Mouse (Mus musculus) kidney, adult 2 months (tissue): ENCODE data around the gene Ggt5. TPM values are rescaled to one million over a fixed set of nuclear protein-coding genes. Genes with fewer than 3 reads are reported as not detected.

Source experiments
- DNase-seq: peaks from one replicate; pipeline ENCODE4 v3.0.0; 2021
- H3K27ac ChIP-seq: fragments of 200-500 bp; 2 replicates; pipeline ENCODE4 v1.5.1; 2012; ENCODE audit warnings: low read depth, low read length, control low read depth, inconsistent platforms; ENCODE audit not compliant: insufficient read depth
- H3K27me3 ChIP-seq: fragments of 200-500 bp; replicated peaks from 2 replicates; pipeline ENCODE4 v1.6.1; 2012; ENCODE audit warnings: mild to moderate bottlenecking, moderate library complexity, low read length, inconsistent platforms; ENCODE audit not compliant: control insufficient read depth, insufficient read depth
- H3K36me3 ChIP-seq: fragments of 200-500 bp; 2 replicates; pipeline ENCODE4 v1.6.1; 2012; ENCODE audit warnings: mild to moderate bottlenecking, moderate library complexity, low read length, inconsistent platforms; ENCODE audit not compliant: control insufficient read depth, insufficient read depth
- H3K4me1 ChIP-seq: fragments of 200-500 bp; 2 replicates; pipeline ENCODE4 v1.6.1; 2011; ENCODE audit warnings: low read length; ENCODE audit not compliant: control insufficient read depth, insufficient read depth
- H3K4me3 ChIP-seq: fragments of 200-500 bp; 2 replicates; pipeline ENCODE4 v1.5.1; 2011; ENCODE audit warnings: mild to moderate bottlenecking, low read depth, low read length, control low read depth; ENCODE audit not compliant: insufficient read depth
- CTCF ChIP-seq: fragments of 200-500 bp; conservative IDR thresholded peaks from 2 replicates; pipeline ENCODE4 v1.5.1; 2011; ENCODE audit warnings: low read depth, mild to moderate bottlenecking, control low read depth, low read length, moderate library complexity, mixed read lengths; ENCODE audit not compliant: insufficient read depth, insufficient read length
- POLR2A ChIP-seq: fragments of 200-500 bp; IDR thresholded peaks from one replicate; pipeline ENCODE4 v1.6.1; 2011; ENCODE audit warnings: low read depth, low read length, control low read depth
- WGBS: fragments of 180-500 bp; shearing (Covaris S2); methylation state at CpG from one replicate; pipeline ENCODE4 v1.1.7; 2018; 5-methylcytosine and 5-hydroxymethylcytosine counted together
- polyA plus RNA-seq: library from polyadenylated mRNA; depleted of rRNA; stranded (reverse); fragments of >200 nt; gene quantifications from 2 replicates; pipeline ENCODE4 v1.2.3, GENCODE M21; 2012; rRNA removed

Ggt5 gene
- polyA plus RNA-seq, 1 experiment, result 48.3 TPM

DNA sequence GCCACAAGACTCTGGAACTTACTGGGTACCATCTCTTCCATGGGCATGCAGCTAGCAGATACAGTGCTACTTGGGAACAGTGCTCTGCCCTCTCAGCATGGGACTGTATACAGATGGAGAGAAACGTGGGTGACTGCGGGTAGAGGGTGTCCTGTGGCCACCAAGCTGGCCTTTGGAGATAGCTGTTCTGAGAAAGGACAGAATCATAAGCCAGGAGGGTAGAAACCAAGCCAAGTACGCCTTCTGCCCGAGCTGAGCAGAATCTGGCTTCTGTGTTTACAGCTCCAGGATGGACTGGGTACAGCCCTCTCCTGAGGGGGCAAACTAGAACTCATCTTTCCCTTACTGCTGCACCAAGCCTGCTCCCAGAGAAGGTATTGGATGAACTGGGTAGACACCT lies 73.4 kb downstream of the Ggt5 start:
- H3K36me3 ChIP-seq, result no peaks in the 10 kb centered on the region
- WGBS, result 64% methylated on average over 4 of the region's 4 CpGs
- H3K27ac ChIP-seq, result no peak overlapping the region
- no peaks in the 10 kb centered on the region for H3K4me1 ChIP-seq
- TF ChIP-seq CTCF, result no peak
- no peak for TF ChIP-seq POLR2A
- H3K27me3 ChIP-seq, result no peaks in the 10 kb centered on the region
- no peak overlapping the region for H3K4me3 ChIP-seq
- DNase-seq, result peak; percentile 51

DNA sequence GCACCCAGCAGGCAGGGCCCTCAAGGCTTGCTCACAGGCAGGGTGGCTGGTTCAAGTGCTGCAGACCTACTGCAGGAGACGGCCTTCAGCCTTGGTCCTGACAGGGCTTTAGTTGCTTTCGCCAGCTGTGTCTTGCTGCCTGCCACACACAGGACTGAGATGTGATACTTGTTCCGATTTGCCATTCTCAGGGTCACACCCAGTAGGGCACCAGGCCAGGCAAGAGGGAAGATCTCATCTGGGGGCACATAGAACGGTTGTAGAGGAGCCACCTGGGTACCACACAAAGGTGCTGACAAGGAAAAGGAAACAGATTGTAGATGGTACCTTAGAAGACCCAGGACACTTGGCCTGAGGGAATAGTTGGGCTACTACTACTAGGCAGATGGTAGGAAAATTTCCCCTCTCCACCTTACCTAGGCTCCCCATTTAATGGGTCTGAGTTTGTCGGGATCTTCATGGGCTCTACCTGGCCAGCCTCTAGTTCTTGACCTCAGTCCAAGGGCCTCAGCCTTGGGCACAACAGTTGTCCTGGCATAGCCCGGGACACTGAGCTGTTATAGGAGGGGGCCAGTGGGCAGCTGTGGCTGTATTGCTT lies 75.6 kb downstream of the Ggt5 start:
- Histone ChIP-seq H3K27ac (no peak overlapping the region), H3K4me1 (no peaks in the 10 kb centered on the region), H3K4me3 (no peak overlapping the region), H3K36me3 (no peaks in the 10 kb centered on the region), H3K27me3 (no peaks in the 10 kb centered on the region)
- no peak for DNase-seq
- TF ChIP-seq CTCF (no peak), POLR2A (no peak)
- 86% methylated on average over 6 of the region's 6 CpGs for WGBS

DNA sequence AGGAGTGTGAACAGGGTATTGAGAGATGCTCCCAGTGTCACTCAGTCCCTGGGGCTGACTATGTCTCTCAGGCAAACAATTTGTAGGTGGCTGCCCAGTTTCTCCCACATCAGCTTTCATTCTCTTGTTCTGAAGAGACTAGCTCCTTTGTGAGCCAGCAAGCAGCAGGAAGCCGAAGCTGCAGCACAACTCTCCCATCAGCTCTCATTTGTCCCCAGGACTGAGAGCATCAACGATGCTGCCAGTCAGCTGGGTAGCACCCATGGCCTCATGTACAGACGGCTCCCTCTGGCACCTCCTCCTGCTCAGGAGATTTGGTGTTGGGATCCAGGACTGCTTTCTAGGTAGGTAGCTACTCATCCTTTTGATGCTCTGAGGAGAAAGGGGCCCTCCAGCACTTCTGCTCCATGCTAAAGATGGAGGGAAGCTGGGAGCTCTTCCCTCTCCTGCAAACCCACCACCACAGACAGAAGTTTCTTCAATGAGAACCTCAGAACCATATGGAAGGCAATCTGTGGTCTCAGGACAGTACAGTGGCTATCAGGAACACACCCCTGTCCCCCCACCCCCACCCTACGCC lies 77.4 kb downstream of the Ggt5 start:
- Histone ChIP-seq H3K27me3 (no peaks in the 10 kb centered on the region), H3K4me3 (peak overlapping the region; percentile 62), H3K27ac (no peak overlapping the region), H3K36me3 (no peaks in the 10 kb centered on the region), H3K4me1 (no peaks in the 10 kb centered on the region)
- DNase-seq, result no peak
- TF ChIP-seq POLR2A (no peak), CTCF (no peak)
- WGBS, result 68% methylated on average over 4 of the region's 4 CpGs

Other genes starting within 250 kb of the Ggt5 start
- 58.4 and 58.5 TPM in 2 replicates for gene Upb1, start 188.2 kb upstream of the Ggt5 start, polyA plus RNA-seq
- 27.0 and 41.2 TPM in 2 replicates for gene Snrpd3, start 71.8 kb upstream of the Ggt5 start, polyA plus RNA-seq
- 124 and 164 TPM in 2 replicates for gene Gucd1, start 71.4 kb upstream of the Ggt5 start, polyA plus RNA-seq
- gene Lrrc75b, start 29.0 kb upstream of the Ggt5 start, polyA plus RNA-seq, result 2.1 and 2.2 TPM in 2 replicates
- gene Ggt1, start 27.7 kb upstream of the Ggt5 start, polyA plus RNA-seq, result 881 and 1,007 TPM in 2 replicates
- 193 and 196 TPM in 2 replicates for gene Susd2, start 54.7 kb downstream of the Ggt5 start, polyA plus RNA-seq
- gene Cabin1, start 175.0 kb downstream of the Ggt5 start, polyA plus RNA-seq, result 24.6 and 27.3 TPM in 2 replicates
- 408 and 410 TPM in 2 replicates for gene Ddt, start 184.1 kb downstream of the Ggt5 start, polyA plus RNA-seq
- not detected in 2 replicates for gene Gm20441, start 191.6 kb downstream of the Ggt5 start, polyA plus RNA-seq
- 97.4 and 108 TPM in 2 replicates for gene Gstt3, start 192.1 kb downstream of the Ggt5 start, polyA plus RNA-seq
- gene Gstt1, start 209.2 kb downstream of the Ggt5 start, polyA plus RNA-seq, result 492 and 514 TPM in 2 replicates
- gene Gstt4, start 233.2 kb downstream of the Ggt5 start, polyA plus RNA-seq, result 0.11 and 0.23 TPM in 2 replicates
- gene Gstt2, start 248.1 kb downstream of the Ggt5 start, polyA plus RNA-seq, result 1,054 and 1,473 TPM in 2 replicates